Mouse (Mus musculus) intestine, postnatal 0 days (tissue): ENCODE results near the gene Cradd. TPM values are rescaled to one million over a fixed set of nuclear protein-coding genes. Genes with fewer than 3 reads are reported as not detected.

ENCODE experiments used
- ATAC-seq: fragments of 200-750 bp; cut with Nextera tagmentation; 2 replicates; pipeline ENCODE4 v1.8.0; 2017; ENCODE audit warnings: mild to moderate bottlenecking, moderate TSS enrichment, moderate library complexity
- H3K27ac ChIP-seq: fragments of 300-500 bp; sonication (generic); 2 replicates; pipeline ENCODE4 v1.5.1; 2014; ENCODE audit warnings: mild to moderate bottlenecking, low read depth, low read length, moderate library complexity
- H3K27me3 ChIP-seq: fragments of 300-500 bp; sonication (generic); replicated peaks from 2 replicates; pipeline ENCODE4 v1.6.1; 2014; ENCODE audit warnings: low read length, mixed read lengths; ENCODE audit not compliant: control insufficient read depth, insufficient read depth
- H3K36me3 ChIP-seq: fragments of 300-500 bp; sonication (generic); 2 replicates; pipeline ENCODE4 v1.6.1; 2014; ENCODE audit warnings: mild to moderate bottlenecking, moderate library complexity; ENCODE audit not compliant: control insufficient read depth, insufficient read depth
- H3K4me1 ChIP-seq: fragments of 300-500 bp; sonication (generic); replicated peaks from 2 replicates; pipeline ENCODE4 v1.6.1; 2014; ENCODE audit warnings: antibody characterized with exemption, low read length, mixed read lengths; ENCODE audit not compliant: control insufficient read depth, insufficient read depth
- H3K4me2 ChIP-seq: fragments of 300-500 bp; sonication (generic); replicated peaks from 2 replicates; pipeline ENCODE4 v1.6.1; 2014; ENCODE audit warnings: low read depth, mild to moderate bottlenecking, moderate library complexity
- H3K4me3 ChIP-seq: fragments of 300-500 bp; sonication (generic); 2 replicates; pipeline ENCODE4 v1.5.1; 2014; ENCODE audit warnings: low read depth, low read length
- H3K9ac ChIP-seq: fragments of 300-500 bp; sonication (generic); 2 replicates; pipeline ENCODE4 v1.6.1; 2014; ENCODE audit warnings: mild to moderate bottlenecking, low read depth, low read length
- H3K9me3 ChIP-seq: fragments of 300-500 bp; sonication (generic); 2 replicates; pipeline ENCODE4 v1.6.1; 2016; ENCODE audit warnings: mixed run types; ENCODE audit not compliant: control insufficient read depth
- CTCF ChIP-seq: sonication (generic); IDR thresholded peaks from 2 replicates; pipeline ENCODE4 v1.5.1; 2016; ENCODE audit warnings: low read depth, mild to moderate bottlenecking, control low read depth, antibody characterized with exemption, moderate library complexity
- WGBS: fragments of 180-500 bp; shearing (Covaris S2); extraction: QIAGEN DNeasy Blood & Tissue Kit; methylation state at CpG from one replicate; pipeline ENCODE4 v1.1.7; 2014; 5-methylcytosine and 5-hydroxymethylcytosine counted together
- polyA plus RNA-seq: library from polyadenylated mRNA; unstranded; fragments of >200 nt; fragmentation: Nextera tagmentation; extraction: Ambion mirVana; gene quantifications from 2 replicates; pipeline ENCODE4 v1.2.1, GENCODE M21; 2015

The Cradd gene
- polyA plus RNA-seq, 1 experiment from 2014 or later, result 12.5 TPM

GRCm38 (mm10) chr10:95297024-95297423, 26.9 kb downstream of the Cradd start:
- no peak overlapping the region for H3K27ac ChIP-seq
- no peaks in the 10 kb centered on the region for H3K4me1 ChIP-seq
- TF ChIP-seq CTCF, result no peak
- 0 out of 2 replicates have a peak overlapping the region, but pooled peaks have one; percentile 18 for H3K4me2 ChIP-seq
- H3K36me3 ChIP-seq, result no peaks in the 10 kb centered on the region
- no peaks in the 10 kb centered on the region for H3K9me3 ChIP-seq
- no peaks in the 10 kb centered on the region for H3K27me3 ChIP-seq
- no peak for ATAC-seq
- H3K4me3 ChIP-seq, result no peak overlapping the region
- WGBS, result 66% methylated on average over 11 of the region's 11 CpGs
- no peak overlapping the region for H3K9ac ChIP-seq

- Histone ChIP-seq H3K4me3 (no peak overlapping the region), H3K4me2 (no peak overlapping the region), H3K27me3 (no peaks in the 10 kb centered on the region), H3K36me3 (no peaks in the 10 kb centered on the region; the same call in 1 of the 2 replicates), H3K27ac (no peak overlapping the region), H3K9ac (no peak overlapping the region), H3K9me3 (no peaks in the 10 kb centered on the region), H3K4me1 (no peaks in the 10 kb centered on the region; the same call in 1 of the 2 replicates)
- no peak for ATAC-seq
- no peak for TF ChIP-seq CTCF
- WGBS, result 93% methylated on average over 8 of the region's 8 CpGs
Observed at GRCm38 (mm10) chr10:95293261-95293660, 30.7 kb downstream of the Cradd start.

GRCm38 (mm10) chr10:95292269-95292668, 31.7 kb downstream of the Cradd start:
- 88% methylated on average over 5 of the region's 5 CpGs for WGBS

GRCm38 (mm10) chr10:95291133-95291876, 32.6 kb downstream of the Cradd start:
- Histone ChIP-seq H3K27ac (no peak overlapping the region), H3K27me3 (no peaks in the 10 kb centered on the region), H3K4me2 (no peak overlapping the region), H3K4me1 (no peaks in the 10 kb centered on the region; the same call in 1 of the 2 replicates), H3K9me3 (no peaks in the 10 kb centered on the region), H3K4me3 (no peak overlapping the region), H3K9ac (no peak overlapping the region), H3K36me3 (no peaks in the 10 kb centered on the region; the same call in 1 of the 2 replicates)
- ATAC-seq, result no peak
- 83% methylated on average over 13 of the region's 13 CpGs for WGBS
- TF ChIP-seq CTCF, result no peak

More at GRCm38 (mm10) chr10:95292269-95292668, 31.7 kb downstream of the Cradd start:
- Histone ChIP-seq H3K4me3 (no peak overlapping the region), H3K27ac (no peak overlapping the region), H3K9me3 (no peaks in the 10 kb centered on the region), H3K4me1 (no peaks in the 10 kb centered on the region; the same call in 1 of the 2 replicates), H3K36me3 (no peaks in the 10 kb centered on the region; the same call in 1 of the 2 replicates), H3K9ac (no peak overlapping the region), H3K27me3 (no peaks in the 10 kb centered on the region), H3K4me2 (no peak overlapping the region)
- no peak for TF ChIP-seq CTCF
- no peak for ATAC-seq

GRCm38 (mm10) chr10:95289819-95290218, 34.1 kb downstream of the Cradd start:
- Histone ChIP-seq H3K4me3 (no peak overlapping the region), H3K36me3 (no peaks in the 10 kb centered on the region; the same call in 1 of the 2 replicates), H3K4me2 (no peak overlapping the region), H3K27me3 (no peaks in the 10 kb centered on the region), H3K9me3 (no peaks in the 10 kb centered on the region), H3K4me1 (no peaks in the 10 kb centered on the region; the same call in 1 of the 2 replicates), H3K27ac (no peak overlapping the region), H3K9ac (no peak overlapping the region)
- no peak for TF ChIP-seq CTCF
- ATAC-seq, result no peak
- 57% methylated on average over 8 of the region's 8 CpGs for WGBS

- H3K9ac ChIP-seq, result no peak overlapping the region
- no peaks in the 10 kb centered on the region for H3K27me3 ChIP-seq
- no peaks in the 10 kb centered on the region for H3K9me3 ChIP-seq
- no peak overlapping the region for H3K27ac ChIP-seq
- no peak overlapping the region for H3K4me3 ChIP-seq
- H3K4me1 ChIP-seq, result no peaks in the 10 kb centered on the region; the same call in 1 of the 2 replicates
- 80% methylated on average over 4 of the region's 4 CpGs for WGBS
- ATAC-seq, result no peak
- H3K36me3 ChIP-seq, result no peaks in the 10 kb centered on the region; the same call in 1 of the 2 replicates
- TF ChIP-seq CTCF, result no peak
- no peak overlapping the region for H3K4me2 ChIP-seq
Observed at GRCm38 (mm10) chr10:95288206-95288605, 35.7 kb downstream of the Cradd start.
